ENCODE assay signal across 11 mouse cellular contexts in genomic region chr19:55969929-55970531, GRCm38 (mm10).
DNase-seq lines count a peak whose midpoint lies in the region; ATAC-seq and TF ChIP-seq lines count a peak whose summit lies in the region.
"Had no signal": no experiment of that assay in that cellular context is flagged by ENCODE, and none has a peak within 500 bp of the region (broad histone marks: within the 10 kb centered on the region; RNA-seq: fewer than 3 reads in every experiment).

No protein-coding gene starts in this region.

- no peaks in the 10 kb centered on the region for H3K27me3 ChIP-seq in embryonic facial prominence, embryonic 11.5 days (ENCODE audit: control insufficient read depth, insufficient read depth, low read length)

- no peak overlapping the region for H3K9ac ChIP-seq in embryonic facial prominence, embryonic 11.5 days (replicated peaks; ENCODE audit: low read length)
- H3K9ac ChIP-seq: liver, postnatal 0 days had no signal

- WGBS in lung, adult 2 months = 50% methylated on average over 14 of the region's 14 CpGs
- 15% methylated on average over 14 of the region's 14 CpGs for WGBS in embryonic facial prominence, embryonic 11.5 days

- no peaks in the 10 kb centered on the region for H3K9me3 ChIP-seq in embryonic facial prominence, embryonic 11.5 days (replicated peaks; ENCODE audit: control insufficient read depth, low read length)

- peak; percentile 14 for DNase-seq in lung, postnatal 10 days
- DNase-seq in lung, adult 2 months = no peak
- DNase-seq in embryonic facial prominence, embryonic 11.5 days (ENCODE audit: low spot score) = peak; percentile 45
- DNase-seq in kidney, postnatal 4 days = peak; percentile 29 to 43
- DNase-seq in retina, postnatal 1 day = peak; percentile 69
- DNase-seq in heart, postnatal 36 days = no peak
- no peak for DNase-seq in c-Kit-positive CD71-positive TER-119-positive erythroid progenitor cells, embryonic 14.5 days (ENCODE audit: low spot score)
- DNase-seq in gastrocnemius, postnatal 25 days = no peak
- DNase-seq: cerebellum, postnatal 36 days; heart, adult 18-20 months; liver, postnatal 0 days had no signal

- TF ChIP-seq CTCF in lung, adult 2 months (IDR thresholded peaks at IDR 0.05; ENCODE audit: insufficient read depth, low read length) = no peak

- ATAC-seq in embryonic facial prominence, embryonic 11.5 days (replicated peaks; ENCODE audit: insufficient number of reproducible peaks, low FRiP score, low TSS enrichment, low read depth) = no peak
- ATAC-seq: liver, postnatal 0 days had no signal

- no peak for TF ChIP-seq POLR2A in lung, adult 2 months (IDR thresholded peaks at IDR 0.05; ENCODE audit: borderline replicate concordance, extremely low read depth, low read depth, low read length)

- no peaks in the 10 kb centered on the region for H3K36me3 ChIP-seq in embryonic facial prominence, embryonic 11.5 days (replicated peaks; ENCODE audit: control insufficient read depth, insufficient read depth, low read depth, low read length)

- H3K27ac ChIP-seq in embryonic facial prominence, embryonic 11.5 days (replicated peaks; ENCODE audit: low read depth, low read length) = no peak overlapping the region

- no peaks in the 10 kb centered on the region for H3K4me1 ChIP-seq in lung, adult 2 months (ENCODE audit: control insufficient read depth, insufficient read depth, low read length)
- H3K4me1 ChIP-seq in embryonic facial prominence, embryonic 11.5 days (ENCODE audit: control insufficient read depth, insufficient read depth, low read length) = no peaks in the 10 kb centered on the region

- H3K4me2 ChIP-seq in embryonic facial prominence, embryonic 11.5 days (ENCODE audit: low read depth, low read length) = no peak overlapping the region

- H3K4me3 ChIP-seq in lung, adult 2 months (replicated peaks; ENCODE audit: extremely low read depth, low read depth, low read length) = no peak overlapping the region
- H3K4me3 ChIP-seq in embryonic facial prominence, embryonic 11.5 days (ENCODE audit: low read depth, low read length) = no peak overlapping the region

- intact Hi-C loops in heart, postnatal 36 days (cut with DNase I) = no loop called here

Comparison
In these comparisons a context has a peak if more than half of its experiments do, and no peak if none do; other contexts are left out.
1. DNase-seq: peak in lung, postnatal 10 days (single experiment), embryonic facial prominence, embryonic 11.5 days (single experiment), kidney, postnatal 4 days (2 of 2) and retina, postnatal 1 day (single experiment); none in lung, adult 2 months (single experiment), heart, postnatal 36 days (0 of 2), c-Kit-positive CD71-positive TER-119-positive erythroid progenitor cells, embryonic 14.5 days (single experiment) and gastrocnemius, postnatal 25 days (single experiment).